Mouse (Mus musculus) liver, embryonic 13.5 days (tissue): ENCODE data around the gene Rpa1. TPM values are rescaled to one million over a fixed set of nuclear protein-coding genes. Genes with fewer than 3 reads are reported as not detected.
"Not testable (repeated sequence)": the region's sequence is repeated elsewhere in the genome, so short reads cannot be mapped to it uniquely, and the experiment has no call there.

Source experiments
- ATAC-seq: fragments of 200-750 bp; cut with Nextera tagmentation; 2 replicates; pipeline ENCODE4 v1.8.0; 2017; ENCODE audit warnings: low read depth, mild to moderate bottlenecking, moderate number of reproducible peaks, moderate library complexity
- DNase-seq: peaks from one replicate; pipeline ENCODE4 v3.0.0; 2022
- H3K27ac ChIP-seq: fragments of 300-500 bp; sonication (generic); 2 replicates; pipeline ENCODE4 v1.5.1; 2015; ENCODE audit warnings: moderate library complexity, mild to moderate bottlenecking, inconsistent platforms
- H3K27me3 ChIP-seq: fragments of 300-500 bp; sonication (generic); 2 replicates; pipeline ENCODE4 v1.6.1; 2015; ENCODE audit warnings: mild to moderate bottlenecking, inconsistent platforms
- H3K36me3 ChIP-seq: fragments of 300-500 bp; sonication (generic); 2 replicates; pipeline ENCODE4 v1.6.1; 2015; ENCODE audit warnings: mild to moderate bottlenecking, inconsistent platforms
- H3K4me1 ChIP-seq: fragments of 300-500 bp; sonication (generic); replicated peaks from 2 replicates; pipeline ENCODE4 v1.6.1; 2015; ENCODE audit warnings: inconsistent platforms
- H3K4me2 ChIP-seq: fragments of 300-500 bp; sonication (generic); 2 replicates; pipeline ENCODE4 v1.6.1; 2015; ENCODE audit warnings: inconsistent platforms, mild to moderate bottlenecking, moderate library complexity
- H3K4me3 ChIP-seq: fragments of 300-500 bp; sonication (generic); replicated peaks from 2 replicates; pipeline ENCODE4 v1.5.1; 2015; ENCODE audit warnings: mild to moderate bottlenecking, inconsistent platforms
- H3K9ac ChIP-seq: fragments of 300-500 bp; sonication (generic); 2 replicates; pipeline ENCODE4 v1.6.1; 2015; ENCODE audit warnings: mild to moderate bottlenecking, inconsistent platforms
- H3K9me3 ChIP-seq: fragments of 300-500 bp; sonication (generic); replicated peaks from 2 replicates; pipeline ENCODE4 v1.6.1; 2016; ENCODE audit warnings: inconsistent platforms
- WGBS: fragments of 180-500 bp; shearing (Covaris S2); methylation state at CpG from one replicate; pipeline ENCODE4 v1.1.7; 2015; ENCODE audit not compliant: insufficient replicate concordance; 5-methylcytosine and 5-hydroxymethylcytosine counted together
- polyA plus RNA-seq: library from polyadenylated mRNA; unstranded; fragments of >200 nt; fragmentation: Nextera tagmentation; extraction: Ambion mirVana; gene quantifications from 2 replicates; pipeline ENCODE4 v1.2.1, GENCODE M21; 2015

Rpa1 gene
- 113 and 137 TPM in 2 replicates for polyA plus RNA-seq

- peak within 1 kb of the TSS; percentile 87 for H3K4me2 ChIP-seq
- peaks cover 59% of the 10 kb centered on the region for H3K4me1 ChIP-seq
- no peaks in the 10 kb centered on the region for H3K9me3 ChIP-seq
- H3K4me3 ChIP-seq, result peak within 1 kb of the TSS; percentile 99
- DNase-seq, result peak; percentile 96
- under 1% methylated on average over 56 of the region's 56 CpGs for WGBS
- H3K36me3 ChIP-seq, result no peaks in the 10 kb centered on the region
- peak; percentile 99 for ATAC-seq
- H3K9ac ChIP-seq, result peak within 1 kb of the TSS; percentile 96
- peak within 1 kb of the TSS; percentile 85 for H3K27ac ChIP-seq
- no peaks in the 10 kb centered on the region for H3K27me3 ChIP-seq
Observed at GRCm38 (mm10) chr11:75348199-75348889, at the start of gene Rpa1, which contains the start of gene Smyd4. Gene Rpa1, minus strand, starts transcription at chr11:75348324. Gene Smyd4, plus strand, starts transcription at chr11:75348433.

- no peaks in the 10 kb centered on the region for H3K9me3 ChIP-seq
- no peak overlapping the region for H3K9ac ChIP-seq
- WGBS, result 68% methylated on average over 7 of the region's 7 CpGs
- no peaks in the 10 kb centered on the region for H3K27me3 ChIP-seq
- ATAC-seq, result no peak
- DNase-seq, result no peak
- H3K36me3 ChIP-seq, result no peaks in the 10 kb centered on the region
- H3K27ac ChIP-seq, result no peak overlapping the region
- peaks cover 2% of the 10 kb centered on the region for H3K4me1 ChIP-seq
- H3K4me2 ChIP-seq, result no peak overlapping the region
- H3K4me3 ChIP-seq, result no peak overlapping the region
Observed at GRCm38 (mm10) chr11:75397452-75397851, 49.3 kb upstream of the Rpa1 start.

GRCm38 (mm10) chr11:75395611-75396010 lies 47.5 kb upstream of the Rpa1 start:
- no peak overlapping the region for H3K4me3 ChIP-seq
- DNase-seq, result no peak
- ATAC-seq, result no peak
- no peak overlapping the region for H3K27ac ChIP-seq
- H3K4me1 ChIP-seq, result no peaks in the 10 kb centered on the region
- no peak overlapping the region for H3K9ac ChIP-seq
- H3K36me3 ChIP-seq, result 0 out of 2 replicates have a peak, but pooled peaks cover 3% of the 10 kb centered on the region
- H3K4me2 ChIP-seq, result no peak overlapping the region
- no peaks in the 10 kb centered on the region for H3K27me3 ChIP-seq
- WGBS, result 34% methylated on average over 1 of the region's 1 CpGs
- H3K9me3 ChIP-seq, result no peaks in the 10 kb centered on the region

DNA sequence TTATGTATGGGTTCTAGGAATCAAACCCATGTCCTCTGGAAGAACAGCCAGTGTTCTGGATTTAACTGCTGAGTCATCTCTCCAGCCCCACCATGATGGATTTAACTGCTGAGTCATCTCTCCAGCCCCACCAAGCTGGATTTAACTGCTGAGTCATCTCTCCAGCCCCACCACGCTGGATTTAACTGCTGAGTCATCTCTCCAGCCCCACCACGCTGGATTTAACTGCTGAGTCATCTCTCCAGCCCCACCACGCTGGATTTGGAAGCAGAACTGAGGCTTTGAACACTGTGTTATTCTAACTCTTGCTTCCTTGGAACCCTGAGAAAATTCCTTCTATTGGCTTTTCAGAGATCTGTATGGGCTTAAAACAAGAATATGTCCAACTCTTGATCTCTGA lies 35.4 kb upstream of the Rpa1 start:
- ATAC-seq, H3K27me3 ChIP-seq, H3K4me1 ChIP-seq, H3K4me3 ChIP-seq, H3K4me2 ChIP-seq, H3K9me3 ChIP-seq, H3K9ac ChIP-seq: not testable (repeated sequence)
- DNase-seq, result peak; percentile 20
- Histone ChIP-seq H3K27ac (peak overlapping the region; percentile 56), H3K36me3 (peaks cover 12% of the 10 kb centered on the region)
- WGBS, result 10% methylated on average over 3 of the region's 3 CpGs

- H3K9me3 ChIP-seq, H3K27ac ChIP-seq, DNase-seq, H3K27me3 ChIP-seq, H3K9ac ChIP-seq, H3K4me2 ChIP-seq, ATAC-seq, H3K36me3 ChIP-seq, H3K4me3 ChIP-seq: not testable (repeated sequence)
- 81% methylated on average over 2 of the region's 2 CpGs for WGBS
- peaks cover 14% of the 10 kb centered on the region for H3K4me1 ChIP-seq
Observed at GRCm38 (mm10) chr11:75378786-75379185, 30.7 kb upstream of the Rpa1 start.

- no peak for DNase-seq
- no peak overlapping the region for H3K4me3 ChIP-seq
Observed at GRCm38 (mm10) chr11:75377125-75377524, 29.0 kb upstream of the Rpa1 start.

GRCm38 (mm10) chr11:75355475-75355874 lies 7.4 kb upstream of the Rpa1 start:
- no peaks in the 10 kb centered on the region for H3K9me3 ChIP-seq
- H3K4me3 ChIP-seq, result no peak overlapping the region
- no peak overlapping the region for H3K4me2 ChIP-seq
- no peak overlapping the region for H3K27ac ChIP-seq
- H3K9ac ChIP-seq, result no peak overlapping the region
- ATAC-seq, result no peak
- 0 out of 2 replicates have a peak, but pooled peaks cover 3% of the 10 kb centered on the region for H3K36me3 ChIP-seq
- peaks cover 8% of the 10 kb centered on the region for H3K4me1 ChIP-seq
- no peaks in the 10 kb centered on the region for H3K27me3 ChIP-seq
- 88% methylated on average over 1 of the region's 1 CpGs for WGBS
- DNase-seq, result no peak

More at GRCm38 (mm10) chr11:75377125-75377524, 29.0 kb upstream of the Rpa1 start:
- H3K36me3 ChIP-seq, result no peaks in the 10 kb centered on the region
- no peak overlapping the region for H3K9ac ChIP-seq
- H3K27me3 ChIP-seq, result no peaks in the 10 kb centered on the region
- no peaks in the 10 kb centered on the region for H3K9me3 ChIP-seq
- no peak overlapping the region for H3K27ac ChIP-seq
- 34% methylated on average over 1 of the region's 1 CpGs for WGBS
- H3K4me1 ChIP-seq, result peaks cover 11% of the 10 kb centered on the region
- H3K4me2 ChIP-seq, result no peak overlapping the region
- peak; percentile 55; the same call in 1 of the 2 replicates for ATAC-seq

- H3K9me3 ChIP-seq, result no peaks in the 10 kb centered on the region
- no peak for DNase-seq
- H3K36me3 ChIP-seq, result 0 out of 2 replicates have a peak, but pooled peaks cover 3% of the 10 kb centered on the region
- ATAC-seq, result no peak
- no peak overlapping the region for H3K27ac ChIP-seq
- H3K4me2 ChIP-seq, result no peak overlapping the region
- H3K27me3 ChIP-seq, result no peaks in the 10 kb centered on the region
- H3K4me1 ChIP-seq, result peaks cover 36% of the 10 kb centered on the region
- no peak overlapping the region for H3K4me3 ChIP-seq
- H3K9ac ChIP-seq, result no peak overlapping the region
Observed at GRCm38 (mm10) chr11:75351225-75351624, 3.1 kb upstream of the Rpa1 start.

DNA sequence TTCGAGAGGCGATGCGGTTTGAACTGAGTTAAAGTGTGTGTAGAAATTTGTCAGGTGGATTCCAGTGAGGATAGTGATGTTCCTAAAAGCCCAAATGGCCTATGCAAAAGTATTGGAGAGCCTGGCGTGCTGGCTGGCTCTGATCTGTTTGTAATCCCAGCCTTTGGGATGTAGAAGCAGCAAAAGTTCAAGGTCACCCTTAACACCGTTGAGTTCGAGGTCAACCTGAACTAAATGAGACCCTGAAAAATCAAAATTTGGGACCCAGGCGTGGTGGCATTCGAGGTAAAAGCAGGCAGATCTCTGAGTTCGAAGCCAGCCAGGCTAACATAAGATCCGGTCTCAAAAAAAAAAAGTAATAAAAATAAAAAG lies 752 bp upstream of the Rpa1 start:
- 44% methylated on average over 10 of the region's 10 CpGs for WGBS
- peak overlapping the region; percentile 99 for H3K4me3 ChIP-seq
- peak overlapping the region; percentile 84 for H3K27ac ChIP-seq
- H3K4me1 ChIP-seq, result peaks cover 56% of the 10 kb centered on the region
- H3K4me2 ChIP-seq, result peak overlapping the region; percentile 87
- no peaks in the 10 kb centered on the region for H3K27me3 ChIP-seq
- no peaks in the 10 kb centered on the region for H3K9me3 ChIP-seq
- peak overlapping the region; percentile 86 for H3K9ac ChIP-seq
- no peak for ATAC-seq
- no peaks in the 10 kb centered on the region for H3K36me3 ChIP-seq
- no peak for DNase-seq

DNA sequence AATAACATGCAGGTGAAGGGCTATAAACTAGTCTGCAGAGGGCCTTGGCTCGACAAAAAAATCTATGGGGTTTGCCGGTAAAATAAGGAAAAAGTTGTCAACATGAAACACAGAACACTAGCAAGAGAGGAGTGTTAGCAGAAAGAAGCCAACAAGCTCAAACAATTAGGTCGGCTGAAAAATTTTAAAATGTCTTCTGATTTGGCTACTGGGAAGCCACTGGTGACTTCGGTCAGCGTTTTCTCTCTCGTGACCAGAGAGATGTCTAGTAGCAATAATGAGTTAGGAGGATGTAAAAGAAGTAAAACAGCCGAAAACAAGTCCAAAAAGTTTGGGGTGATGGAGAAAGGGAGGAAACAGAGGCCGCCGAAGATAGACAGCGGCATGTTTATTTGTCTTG lies 528 bp downstream of the Rpa1 start:
- Histone ChIP-seq H3K4me2 (peak overlapping the region; percentile 87), H3K9ac (peak overlapping the region; percentile 96), H3K4me1 (peaks cover 66% of the 10 kb centered on the region), H3K27me3 (no peaks in the 10 kb centered on the region), H3K4me3 (peak overlapping the region; percentile 99), H3K27ac (peak overlapping the region; percentile 85), H3K9me3 (no peaks in the 10 kb centered on the region), H3K36me3 (peaks cover 4% of the 10 kb centered on the region; the same call in 1 of the 2 replicates)
- WGBS, result 1% methylated on average over 10 of the region's 10 CpGs
- no peak for DNase-seq
- ATAC-seq, result no peak

GRCm38 (mm10) chr11:75347188-75347585 lies 937 bp downstream of the Rpa1 start:
- Histone ChIP-seq H3K27me3 (no peaks in the 10 kb centered on the region), H3K4me1 (peaks cover 68% of the 10 kb centered on the region), H3K27ac (peak overlapping the region; percentile 85), H3K9ac (peak overlapping the region; percentile 96), H3K9me3 (no peaks in the 10 kb centered on the region), H3K36me3 (peaks cover 4% of the 10 kb centered on the region), H3K4me3 (peak overlapping the region; percentile 99), H3K4me2 (peak overlapping the region; percentile 87)
- 41% methylated on average over 10 of the region's 10 CpGs for WGBS
- DNase-seq (no peak), ATAC-seq (no peak)
